Mouse (Mus musculus): ENCODE measurements at regions not wholly inside any gene's neighbourhood (a gene's known extent, or its start where the extent isn't known, plus 50 kb on each side); places are given as distances from the start of the nearest gene placed in this dataset.

DNA sequence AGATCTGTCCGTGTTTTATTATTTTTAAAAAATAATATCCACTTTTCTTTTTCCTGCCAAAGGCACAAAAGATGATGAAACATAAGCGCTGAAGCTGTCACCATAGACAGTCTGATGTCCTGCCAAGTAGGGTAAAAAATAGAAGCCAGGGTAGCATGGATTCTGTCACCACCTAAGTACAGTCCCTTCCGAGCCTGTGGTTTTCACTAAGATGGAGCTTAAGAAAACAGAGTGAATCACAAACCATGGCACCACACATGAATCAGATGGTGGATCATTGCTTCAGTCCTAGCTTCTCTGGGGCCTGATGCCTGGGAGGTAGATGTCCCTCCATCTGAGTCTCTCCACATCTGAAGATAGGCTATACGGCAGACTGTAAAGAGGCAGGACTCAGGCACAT, 55.9 kb upstream of the Fmod start:
- no peak for DNase-seq

DNA sequence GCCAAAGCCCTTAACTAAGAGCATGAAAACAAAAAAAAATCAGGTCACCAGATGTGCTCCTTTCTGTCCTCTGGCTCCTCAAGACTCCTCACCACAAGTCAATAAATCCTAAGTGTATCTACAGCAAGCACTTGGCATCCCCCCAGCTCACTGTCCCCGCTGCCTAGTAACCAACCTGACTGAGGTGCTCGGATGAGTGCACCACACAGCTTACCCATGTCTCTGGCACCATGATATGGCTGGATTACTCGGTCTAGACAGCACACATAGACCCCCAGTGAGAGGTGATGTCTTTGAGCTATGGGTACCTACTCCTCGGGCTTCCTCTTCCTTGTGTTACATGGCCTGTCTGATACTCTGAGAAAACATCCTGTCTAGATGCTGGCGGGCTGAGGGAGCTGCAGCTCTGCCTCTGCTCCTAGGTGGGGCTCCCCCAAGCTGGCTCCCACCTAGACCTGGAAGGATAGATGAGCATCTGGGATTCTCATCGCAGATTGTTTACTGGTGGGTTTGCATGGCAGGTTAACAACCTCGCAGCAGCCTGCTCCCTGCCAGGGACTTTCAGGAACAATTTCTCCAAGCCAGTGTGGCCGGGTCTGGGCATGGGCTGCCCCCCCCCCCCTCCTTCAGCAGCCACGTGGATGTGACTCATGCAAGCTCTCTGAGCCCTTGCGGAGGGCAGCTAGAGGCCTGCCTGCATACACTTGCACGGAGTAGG, 57.2 kb upstream of the Prelp start:
- DNase-seq, result peak; percentile 42

DNA sequence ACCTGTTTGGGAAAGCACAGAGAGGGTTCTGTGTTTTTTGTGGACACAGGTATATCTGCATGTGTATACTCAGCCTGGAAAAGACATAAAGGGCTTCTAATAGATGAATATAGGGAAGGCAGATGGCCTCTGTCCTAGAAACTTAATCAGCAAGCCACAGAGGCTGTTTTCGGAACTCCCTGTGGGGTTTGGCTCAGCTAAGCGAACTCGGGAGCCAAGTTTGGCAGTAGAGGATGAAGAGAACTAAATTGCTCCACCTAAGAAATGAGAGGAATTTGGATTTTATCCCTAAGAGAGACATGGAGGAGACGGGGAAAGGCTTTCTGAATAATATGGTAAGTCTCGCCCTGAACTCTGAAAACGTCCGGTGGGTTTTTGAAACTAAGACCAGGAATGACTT, 56.0 kb upstream of the Prelp start:
- DNase-seq, result peak; percentile 67

DNA sequence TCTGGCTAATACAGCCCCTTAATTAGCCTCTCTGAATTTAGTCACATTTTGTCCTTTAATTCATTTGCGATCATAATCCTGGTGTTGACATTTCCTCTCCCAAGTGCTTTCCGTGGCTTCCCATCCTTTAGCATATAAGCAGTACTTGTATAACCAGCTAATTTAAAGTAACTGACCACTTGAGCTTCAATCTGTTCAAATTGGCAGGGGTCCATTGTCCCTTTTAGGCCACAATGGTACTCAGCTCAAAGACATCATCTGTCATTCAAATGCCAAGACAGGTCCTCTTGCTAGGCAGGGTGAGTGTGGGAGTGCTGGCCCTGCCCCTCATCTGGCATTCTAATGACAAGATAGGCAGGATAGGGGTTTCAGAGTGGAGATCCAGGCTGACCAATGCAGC, 52.6 kb upstream of the Prelp start:
- DNase-seq, result no peak

DNA sequence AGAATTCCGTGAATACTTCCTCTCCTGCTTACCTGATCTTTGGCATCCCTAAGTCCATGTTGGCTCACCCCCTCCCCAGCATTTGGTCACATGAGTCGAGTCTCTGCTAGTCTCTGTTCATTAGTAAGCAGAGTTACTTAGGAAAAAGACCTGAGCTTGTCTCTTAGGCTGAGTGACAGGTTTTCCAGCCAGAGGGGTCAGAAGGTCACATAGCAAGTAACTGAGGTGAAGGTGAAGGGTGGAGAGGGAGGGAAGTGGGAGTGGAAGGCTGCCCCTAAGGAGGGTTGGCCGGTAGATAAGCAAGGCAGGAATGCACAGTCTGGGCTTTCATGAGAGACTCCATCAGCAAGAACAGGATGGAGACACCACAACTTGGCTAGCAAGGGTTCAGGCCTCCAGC, 50.1 kb upstream of the Prelp start:
- no peak for DNase-seq

All from cerebellum, adult 11 months (tissue).